Mouse (Mus musculus): ENCODE measurements around the gene Olfr155.

The Olfr155 gene

GRCm38 (mm10) chr4:43851265-43851664 is at the start of gene Olfr155:
TSS of gene Olfr155 (plus strand) at chr4:43851565.
- DNase-seq, result no peak

GRCm38 (mm10) chr4:43822896-43823550 is 28.3 kb upstream of the Olfr155 start:
- DNase-seq, result no peak

GRCm38 (mm10) chr4:43823845-43824337 is 27.5 kb upstream of the Olfr155 start, which contains the start of gene Olfr156:
TSS of gene Olfr156 (minus strand) at chr4:43823895.
- DNase-seq, result no peak

- no peak for DNase-seq
Observed at GRCm38 (mm10) chr4:43828806-43829205, 22.6 kb upstream of the Olfr155 start.

GRCm38 (mm10) chr4:43832031-43832430 is 19.3 kb upstream of the Olfr155 start:
- no peak for DNase-seq

GRCm38 (mm10) chr4:43833752-43834151 is 17.6 kb upstream of the Olfr155 start:
- DNase-seq, result no peak

GRCm38 (mm10) chr4:43834749-43835148 is 16.6 kb upstream of the Olfr155 start:
- DNase-seq, result no peak

GRCm38 (mm10) chr4:43838326-43838725 is 13.0 kb upstream of the Olfr155 start:
- DNase-seq, result no peak

- DNase-seq, result no peak
Observed at GRCm38 (mm10) chr4:43840101-43840500, 11.3 kb upstream of the Olfr155 start, which contains the start of gene Olfr157. TSS of gene Olfr157 (minus strand) at chr4:43840201.

GRCm38 (mm10) chr4:43854101-43854500 is 2.7 kb downstream of the Olfr155 start:
- DNase-seq, result no peak

- DNase-seq, result no peak
Observed at GRCm38 (mm10) chr4:43859886-43860285, 8.5 kb downstream of the Olfr155 start.

- DNase-seq, result peak; percentile 71
Observed at GRCm38 (mm10) chr4:43860744-43861519, 9.6 kb downstream of the Olfr155 start.

GRCm38 (mm10) chr4:43863298-43863697 is 11.9 kb downstream of the Olfr155 start:
- DNase-seq, result no peak

- no peak for DNase-seq
Observed at GRCm38 (mm10) chr4:43869821-43870220, 18.5 kb downstream of the Olfr155 start.

- no peak for DNase-seq
Observed at GRCm38 (mm10) chr4:43874501-43874900, 23.1 kb downstream of the Olfr155 start.

- peak; percentile 89 for DNase-seq
Observed at GRCm38 (mm10) chr4:43875160-43875918, 24.0 kb downstream of the Olfr155 start, which contains the start of gene Reck. TSS of gene Reck (plus strand) at chr4:43875530.

GRCm38 (mm10) chr4:43875919-43876411 is 24.6 kb downstream of the Olfr155 start:
- peak; percentile 27 for DNase-seq

- no peak for DNase-seq
Observed at GRCm38 (mm10) chr4:43877230-43877629, 25.9 kb downstream of the Olfr155 start.

- DNase-seq, result no peak
Observed at GRCm38 (mm10) chr4:43878121-43878776, 26.9 kb downstream of the Olfr155 start.

GRCm38 (mm10) chr4:43879566-43879965 is 28.2 kb downstream of the Olfr155 start:
- no peak for DNase-seq

- no peak for DNase-seq
Observed at GRCm38 (mm10) chr4:43884196-43884595, 32.8 kb downstream of the Olfr155 start.

GRCm38 (mm10) chr4:43891247-43891646 is 39.9 kb downstream of the Olfr155 start:
- no peak for DNase-seq
